Mouse (Mus musculus): ENCODE measurements around the gene Tmem92.

DNA sequence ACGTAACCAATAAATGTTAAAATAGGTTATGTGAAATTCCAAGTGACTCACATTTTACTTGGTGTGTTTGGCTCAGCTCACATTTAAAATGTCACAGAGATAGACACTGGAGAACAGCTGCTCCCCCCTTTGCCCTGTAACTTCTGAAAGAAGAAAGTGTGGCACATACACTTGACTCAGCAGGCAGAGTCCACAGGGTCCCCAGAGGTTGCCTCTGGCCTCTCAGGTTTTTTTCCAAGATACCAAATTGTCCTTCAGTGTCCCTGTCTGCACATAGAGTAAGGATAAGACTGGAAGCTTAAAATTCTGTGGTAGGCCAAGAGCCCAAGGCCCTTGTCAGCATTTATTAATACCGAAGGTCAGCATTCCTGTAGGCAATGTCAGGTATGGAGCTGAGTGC is 15.3 kb downstream of the Tmem92 start:
- TF ChIP-seq CTCF (IDR thresholded peaks at IDR 0.05; ENCODE audit: low read depth, low read length), result no peak
- no peak for TF ChIP-seq POLR2A (IDR thresholded peaks at IDR 0.05; ENCODE audit: insufficient read depth, low read length)
- no peak for TF ChIP-seq EP300 (IDR thresholded peaks at IDR 0.05; ENCODE audit: insufficient read depth, low read depth, low read length)

Data from ES-Bruce4 (cell line).